Mouse (Mus musculus): ENCODE results near the gene Orc5. TPM values are rescaled to one million over a fixed set of nuclear protein-coding genes. Genes with fewer than 3 reads are reported as not detected.
"Not testable (repeated sequence)": the region's sequence is repeated elsewhere in the genome, so short reads cannot be mapped to it uniquely, and the experiment has no call there.

Gene Orc5
- total RNA-seq, 2 experiments from 2014 or later = 19.7 to 20.8 TPM

DNA sequence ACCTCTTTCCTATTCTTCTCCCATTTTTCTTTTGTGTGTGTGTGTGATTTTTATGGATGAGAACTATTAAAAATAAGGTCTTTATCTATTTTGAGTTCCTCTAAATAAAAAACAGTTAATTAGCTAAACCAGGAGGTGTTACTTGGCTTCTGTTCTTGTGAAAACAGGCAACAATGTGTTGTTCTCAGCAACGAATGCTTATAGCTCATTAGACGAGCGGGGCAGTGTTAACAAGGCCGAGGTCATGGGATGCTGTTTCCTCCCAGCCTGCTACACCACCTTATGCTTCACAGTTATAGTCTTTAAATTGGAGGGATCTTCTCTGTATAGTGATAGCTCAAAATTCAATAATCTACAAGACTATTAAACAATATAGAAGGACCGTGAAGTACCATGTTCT is 17.7 kb downstream of the Orc5 start:
- no peak for DNase-seq

DNA sequence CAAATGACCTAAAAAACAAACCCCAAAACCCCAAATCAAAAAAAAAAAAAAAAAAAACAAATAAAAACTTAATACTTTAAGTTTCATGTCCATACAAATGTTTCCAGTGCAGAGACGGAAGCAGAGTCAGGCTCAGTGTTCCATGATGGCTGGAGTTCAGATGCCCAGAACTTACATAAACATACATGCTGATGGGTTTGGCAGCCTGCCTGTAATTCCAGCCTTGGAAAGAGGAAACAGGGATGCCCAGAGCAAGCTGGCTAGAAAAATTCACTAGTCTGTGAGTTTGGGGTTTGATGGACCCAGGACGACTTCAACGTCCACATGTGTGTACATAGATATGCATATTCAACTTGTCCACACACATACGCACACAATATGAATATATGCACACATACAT is 27.6 kb downstream of the Orc5 start:
- no peak for DNase-seq

DNA sequence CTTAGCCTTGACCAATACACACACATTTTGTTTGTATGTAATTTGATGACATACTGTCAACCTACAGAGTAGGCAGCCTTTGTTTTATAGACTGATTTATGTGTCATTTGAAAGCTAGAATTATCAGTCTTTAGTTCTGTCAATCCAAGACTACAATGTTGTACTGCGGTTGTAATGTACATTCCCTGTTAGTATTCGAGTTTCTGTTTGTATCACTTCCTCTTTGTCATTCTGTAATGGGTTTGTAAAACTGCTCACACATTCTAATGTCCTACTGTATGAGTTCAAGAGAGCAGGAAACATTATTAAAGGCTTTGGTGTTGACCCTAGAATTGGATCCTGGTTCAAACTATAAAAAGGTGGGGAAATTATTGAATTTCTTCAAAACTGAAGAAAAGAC is 30.5 kb downstream of the Orc5 start:
- DNase-seq = no peak

DNA sequence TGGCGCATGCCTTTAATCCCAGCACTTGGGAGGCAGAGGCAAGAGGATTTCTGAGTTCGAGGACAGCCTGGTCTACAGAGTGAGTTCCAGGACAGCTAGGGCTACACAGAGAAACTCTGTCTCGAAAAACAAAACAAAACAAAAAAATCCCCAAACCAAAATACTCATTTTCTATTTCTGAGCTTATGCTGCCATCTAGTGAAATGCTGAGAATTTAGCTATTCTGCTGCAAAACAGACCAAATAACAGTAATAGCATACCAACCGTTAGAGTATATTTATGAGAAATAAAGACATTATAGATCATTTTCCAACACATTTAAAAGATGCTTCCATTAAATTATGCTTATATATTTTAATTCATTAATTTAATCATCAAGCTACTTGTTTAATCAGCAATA is 34.5 kb downstream of the Orc5 start:
- not testable (repeated sequence) for DNase-seq

DNA sequence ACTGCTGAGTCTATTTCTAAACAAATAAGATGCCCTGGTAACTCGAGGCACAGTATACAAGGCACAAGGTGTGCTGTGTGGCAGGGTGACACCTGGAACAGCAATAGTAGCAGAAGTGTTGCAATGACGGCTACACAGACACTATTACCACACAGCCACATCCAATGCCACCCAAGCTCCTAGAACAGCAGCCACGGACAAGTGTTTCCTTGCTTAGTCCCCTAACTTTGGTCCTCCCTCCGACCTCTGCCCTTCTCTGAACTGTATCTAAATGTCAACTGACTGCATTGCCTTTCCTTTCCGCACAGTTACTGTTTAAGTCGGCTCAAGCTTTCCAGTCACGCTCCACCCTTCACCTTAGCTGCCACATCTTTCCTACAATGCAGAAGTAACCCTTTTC is 36.0 kb downstream of the Orc5 start:
- not testable (repeated sequence) for DNase-seq

DNA sequence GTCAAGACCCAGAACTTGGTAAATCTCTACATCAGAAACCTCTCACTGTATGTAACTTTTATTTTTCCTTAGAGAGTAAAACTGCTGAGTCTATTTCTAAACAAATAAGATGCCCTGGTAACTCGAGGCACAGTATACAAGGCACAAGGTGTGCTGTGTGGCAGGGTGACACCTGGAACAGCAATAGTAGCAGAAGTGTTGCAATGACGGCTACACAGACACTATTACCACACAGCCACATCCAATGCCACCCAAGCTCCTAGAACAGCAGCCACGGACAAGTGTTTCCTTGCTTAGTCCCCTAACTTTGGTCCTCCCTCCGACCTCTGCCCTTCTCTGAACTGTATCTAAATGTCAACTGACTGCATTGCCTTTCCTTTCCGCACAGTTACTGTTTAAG is 37.6 kb downstream of the Orc5 start:
- DNase-seq = not testable (repeated sequence)

DNA sequence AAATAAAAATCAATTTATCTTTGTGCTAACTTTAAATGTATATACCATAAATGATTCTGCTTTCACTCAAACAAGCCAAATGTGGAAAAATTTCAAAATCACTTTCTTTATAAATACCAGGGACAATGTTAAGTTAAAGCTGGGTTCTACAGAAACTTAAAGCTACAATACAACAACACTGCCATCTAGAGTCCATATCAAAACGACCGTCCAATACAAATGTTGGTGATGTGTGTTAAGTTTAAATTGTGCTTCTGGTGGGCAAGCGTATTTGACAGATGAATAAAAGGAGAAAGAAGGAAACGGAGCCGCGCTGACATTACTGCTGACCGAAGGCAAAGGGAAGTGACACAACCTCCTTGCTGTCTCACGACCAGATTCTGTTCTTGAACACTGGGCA is 38.4 kb downstream of the Orc5 start:
- DNase-seq = no peak

DNA sequence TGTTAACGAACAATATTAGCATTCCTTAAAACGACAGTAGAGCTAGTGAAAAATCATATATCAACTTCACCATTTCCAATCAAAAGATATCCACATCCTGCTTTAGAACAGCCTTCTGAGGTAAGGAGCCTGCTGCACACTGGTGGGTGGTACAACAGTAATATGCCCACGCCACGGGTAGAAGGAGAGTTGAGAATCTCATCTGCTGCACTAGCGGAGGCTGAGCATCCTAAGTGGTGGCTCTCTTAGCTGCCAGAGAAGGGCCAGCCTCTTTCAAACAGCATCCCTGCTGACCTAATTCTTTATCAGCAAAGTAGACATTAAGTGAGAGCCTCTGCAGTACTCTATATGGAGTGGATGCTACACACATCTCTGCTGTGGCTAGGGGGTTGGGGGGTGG is 41.7 kb downstream of the Orc5 start:
- no peak for DNase-seq

DNA sequence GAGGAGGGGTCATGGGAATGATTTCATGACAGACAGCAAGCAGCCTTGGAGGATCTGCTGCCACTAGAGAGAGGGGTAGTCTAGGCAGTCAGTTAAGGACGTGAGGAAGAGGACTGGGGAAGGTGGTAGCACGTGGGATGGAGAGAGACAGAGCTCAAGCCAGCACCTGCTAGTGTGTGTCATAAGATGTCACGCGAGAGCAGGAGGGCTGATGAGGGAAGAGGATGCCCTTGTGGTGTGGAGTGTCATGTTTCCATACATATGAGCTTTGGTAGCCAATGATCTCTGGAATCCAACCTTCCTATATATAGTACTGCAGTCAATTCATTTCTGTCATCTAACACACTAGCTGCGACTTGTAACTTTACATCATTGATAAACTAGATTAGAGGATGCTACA is 50.8 kb downstream of the Orc5 start:
- no peak for DNase-seq

DNA sequence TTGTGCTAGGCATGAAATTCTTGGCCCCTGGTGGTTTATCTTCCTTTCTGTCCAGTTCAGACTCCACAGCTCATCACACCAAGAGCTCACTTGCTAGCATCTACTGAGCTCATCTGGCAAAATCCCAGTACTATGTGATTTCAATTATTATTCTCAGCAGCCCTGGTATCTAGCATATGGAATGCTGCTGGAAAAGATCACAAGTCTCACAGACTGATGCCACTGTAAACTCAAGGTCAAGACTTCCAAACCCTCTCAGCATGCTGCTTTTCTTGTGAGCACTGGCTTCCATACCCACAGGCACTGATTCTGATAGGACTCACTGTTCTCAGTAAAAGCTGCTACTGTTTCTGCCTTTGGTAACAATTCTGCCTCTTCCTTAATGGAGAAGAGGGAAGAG is 59.1 kb downstream of the Orc5 start:
- DNase-seq = no peak

DNA sequence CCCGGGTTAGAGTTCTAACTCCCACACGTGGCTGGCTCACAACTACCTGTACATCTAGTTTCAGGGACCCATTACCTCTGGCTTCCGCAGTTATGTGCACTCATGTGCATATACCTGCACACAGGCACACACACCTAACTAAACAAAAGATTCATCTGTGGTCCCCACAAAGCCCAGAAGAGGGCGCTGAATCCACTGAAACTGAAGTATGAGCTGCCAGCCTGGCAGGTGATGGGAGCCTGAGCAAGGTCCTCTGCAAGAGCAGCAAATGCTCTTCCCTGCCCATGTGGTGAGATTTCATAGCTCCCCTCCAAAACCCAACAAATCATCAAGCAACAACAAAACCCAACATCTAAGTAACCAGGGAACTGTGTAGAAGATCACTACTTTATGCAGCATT is 61.1 kb downstream of the Orc5 start:
- no peak for DNase-seq

DNA sequence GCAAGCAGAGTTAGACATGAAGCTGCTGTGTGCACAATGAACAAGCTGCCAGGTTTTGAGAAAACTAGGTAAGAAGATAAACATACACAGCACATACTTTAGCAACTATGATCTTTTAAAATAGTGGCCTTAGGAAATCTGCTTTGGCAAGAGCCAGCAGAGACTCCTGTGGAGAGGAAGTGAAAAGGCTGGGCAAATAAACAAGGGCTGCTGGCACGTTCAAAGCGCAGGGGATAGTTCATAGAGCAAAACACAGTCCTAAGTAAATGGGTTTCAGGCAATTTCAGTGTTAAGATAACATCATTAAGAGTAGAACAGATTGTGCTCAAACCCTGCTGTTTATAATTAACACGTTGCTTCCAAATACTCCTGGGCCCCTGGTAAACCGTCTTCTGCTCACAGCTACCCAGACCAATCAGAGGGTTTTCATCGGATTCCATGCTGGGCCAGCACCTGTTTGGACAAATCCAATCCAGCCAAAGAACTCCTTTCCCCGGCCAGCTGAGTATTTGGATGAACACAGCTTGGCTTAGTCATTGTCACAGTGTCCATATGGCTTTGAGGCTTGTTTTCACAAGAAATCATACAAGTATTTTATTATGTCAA is 63.5 kb downstream of the Orc5 start:
- DNase-seq = no peak

DNA sequence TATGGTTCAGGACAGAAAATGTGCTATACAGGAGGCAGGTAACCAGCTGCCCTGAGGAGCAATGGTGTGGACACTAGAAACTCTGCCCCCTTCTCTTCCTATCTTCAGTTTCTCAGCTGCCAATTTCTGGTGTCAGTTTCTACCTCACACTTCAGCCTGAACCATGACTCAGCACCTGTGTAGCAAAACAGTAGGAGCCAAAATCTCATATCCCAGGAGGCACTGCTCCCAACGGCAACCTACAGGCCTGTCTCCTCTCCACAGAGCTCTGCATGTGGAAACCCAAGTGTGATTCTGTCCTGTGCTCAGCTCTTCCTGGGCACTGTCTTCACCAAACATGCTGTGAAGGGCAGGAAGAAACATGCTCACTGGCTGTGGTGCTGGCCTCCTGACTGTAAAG is 64.5 kb downstream of the Orc5 start:
- no peak for DNase-seq

DNA sequence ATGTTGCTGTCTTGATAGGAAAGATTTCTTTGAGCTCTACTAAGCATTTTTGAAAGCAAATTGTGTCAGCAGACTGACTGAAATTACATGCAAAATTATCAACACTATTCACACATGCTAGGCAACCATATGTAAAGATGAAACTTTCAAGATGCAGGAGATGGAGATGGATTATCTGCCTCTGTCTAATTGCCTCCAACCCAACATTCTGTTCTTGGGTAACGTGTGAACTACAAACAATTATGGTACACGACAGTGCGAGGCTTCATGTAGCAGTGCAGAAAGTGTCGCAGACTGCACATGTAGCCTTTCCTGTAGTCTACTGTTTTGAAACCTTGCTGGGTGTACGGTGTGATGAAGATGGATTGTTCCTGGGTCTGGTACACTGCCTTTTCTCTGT is 67.7 kb downstream of the Orc5 start:
- DNase-seq = no peak

DNA sequence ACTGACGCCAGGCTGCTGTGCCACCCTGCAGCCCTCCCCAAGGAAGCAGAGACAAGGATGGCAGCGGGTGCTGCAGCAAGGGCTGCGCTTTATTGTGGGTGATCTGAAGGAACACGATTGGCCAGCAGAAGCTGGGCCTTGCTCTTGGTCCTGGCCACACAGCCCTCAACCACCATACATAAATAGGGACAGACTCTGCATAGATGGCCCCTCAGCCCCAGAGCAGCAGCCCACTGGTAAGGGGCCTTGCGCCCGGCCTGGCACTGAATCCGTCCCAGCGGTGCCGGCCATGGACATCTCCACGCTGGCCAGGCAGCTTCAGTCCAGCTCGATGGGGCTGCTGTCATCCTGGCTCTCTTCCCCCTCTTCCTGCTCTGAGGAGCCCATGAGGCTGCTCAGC is 77.8 kb downstream of the Orc5 start:
- not testable (repeated sequence) for DNase-seq

DNA sequence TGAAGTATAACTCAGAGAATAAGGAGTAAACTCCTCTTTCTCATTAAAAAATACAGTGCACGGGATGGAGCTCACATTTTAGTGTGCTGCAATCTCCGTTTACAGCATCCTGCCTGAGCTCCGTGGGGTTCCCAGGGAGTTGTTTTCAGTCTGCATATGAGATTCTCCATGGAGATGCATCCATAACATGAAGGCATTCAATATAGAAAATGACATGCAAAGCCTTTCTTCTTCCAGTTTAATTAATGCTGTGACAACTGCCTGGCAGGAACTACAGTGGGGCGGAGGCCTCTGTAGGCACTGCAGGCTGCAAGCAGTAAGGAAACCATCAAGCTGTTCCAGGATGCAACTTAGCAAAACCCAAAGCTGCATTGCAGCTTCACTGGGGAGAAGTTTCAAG is 79.0 kb downstream of the Orc5 start:
- no peak for DNase-seq

DNA sequence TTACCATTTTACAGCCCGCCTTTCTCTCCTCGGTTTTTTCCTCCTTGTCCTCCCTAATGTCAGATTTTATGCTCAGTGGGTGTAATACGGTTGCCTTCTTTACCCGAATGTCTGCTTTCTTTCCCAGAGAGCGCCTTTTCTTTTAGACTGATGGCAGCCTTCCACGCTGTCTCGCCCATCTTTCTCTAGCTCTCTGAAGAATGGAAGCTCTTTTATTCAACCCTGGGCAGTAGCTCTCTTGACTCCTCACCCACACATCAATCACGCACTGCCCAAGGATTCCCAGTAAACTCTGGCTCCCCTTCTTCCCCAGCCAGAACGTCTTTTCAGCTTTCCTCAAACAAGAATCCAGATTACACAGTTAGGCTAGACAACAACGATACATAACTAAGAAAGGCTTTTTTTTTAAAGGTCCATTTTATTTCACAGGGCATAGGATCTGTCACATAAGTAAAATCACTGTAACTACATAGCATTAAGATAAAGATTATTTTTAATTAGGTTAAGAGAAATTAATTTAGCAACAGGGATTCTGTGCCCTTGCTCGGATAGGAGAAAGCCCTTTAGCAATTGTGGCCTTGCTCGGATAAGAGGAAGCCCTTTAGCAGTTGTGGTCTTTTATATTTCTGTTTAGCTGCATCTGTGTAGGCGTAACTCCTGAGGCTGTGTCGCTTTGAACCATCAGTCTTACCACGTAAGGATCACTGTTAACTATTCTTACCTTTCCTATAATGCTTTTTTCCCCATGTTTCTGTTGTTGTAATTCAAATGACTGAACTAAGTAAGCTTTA is 97.2 kb downstream of the Orc5 start:
- no peak for DNase-seq

DNA sequence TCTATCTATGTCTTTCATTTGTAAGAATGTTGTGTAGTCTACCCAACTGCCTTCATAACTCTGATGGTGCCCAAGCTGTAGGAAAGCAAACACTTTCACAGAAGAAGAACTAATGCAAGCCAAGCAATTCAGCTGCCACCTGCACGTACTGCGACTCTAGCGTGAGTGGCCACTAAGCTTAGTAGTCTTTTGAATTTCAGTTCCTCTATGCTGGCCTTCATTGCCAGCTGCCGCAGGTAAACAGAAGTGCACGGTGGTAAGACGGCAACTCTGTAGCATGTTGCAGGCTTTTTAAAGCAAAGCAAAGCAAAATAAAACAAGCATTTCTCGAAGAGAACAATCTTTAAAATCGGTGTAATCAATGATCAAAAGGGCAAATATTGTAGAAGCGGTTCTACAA is 97.8 kb downstream of the Orc5 start:
- no peak for DNase-seq

DNA sequence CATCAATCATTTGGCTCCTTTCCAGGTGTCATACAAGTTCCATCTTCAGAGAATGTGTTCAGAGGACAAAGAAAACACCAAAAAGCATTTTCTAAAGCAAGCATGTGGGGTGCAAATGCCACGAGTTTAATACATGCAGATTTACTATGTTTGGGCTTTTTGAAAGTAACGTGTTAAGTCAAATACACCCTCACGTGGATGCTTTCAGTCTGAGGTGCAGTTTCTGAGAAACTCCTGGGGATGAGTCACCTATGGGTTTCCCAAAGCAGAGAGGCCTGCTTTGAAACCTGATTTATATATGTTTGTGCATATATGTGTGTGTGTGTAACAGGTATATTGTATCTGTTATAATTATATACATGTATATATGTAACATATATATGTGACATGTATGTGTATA is 98.5 kb downstream of the Orc5 start:
- DNase-seq = no peak

DNA sequence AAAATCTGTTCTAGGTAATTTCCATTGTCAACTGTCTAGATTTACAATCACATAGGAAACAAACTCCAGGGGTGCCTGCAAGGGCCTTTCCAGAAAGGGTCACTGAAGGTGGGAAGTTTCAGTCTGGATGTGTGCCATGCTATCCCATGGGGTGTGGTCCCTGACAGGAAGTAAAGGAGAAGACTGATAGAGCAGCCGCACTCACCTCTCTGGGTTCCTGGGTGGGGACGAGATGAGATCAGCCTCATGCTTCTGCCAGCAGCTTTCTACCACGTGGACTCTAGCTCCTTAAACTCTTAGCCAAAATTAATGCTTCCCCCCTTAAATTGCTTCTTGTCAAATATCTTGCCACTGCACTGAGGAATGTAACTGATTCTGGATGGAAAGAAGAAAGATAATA is 100.7 kb downstream of the Orc5 start:
- no peak for DNase-seq

All from layer of hippocampus, postnatal 36 days (tissue).